In the genomic region with DNA sequence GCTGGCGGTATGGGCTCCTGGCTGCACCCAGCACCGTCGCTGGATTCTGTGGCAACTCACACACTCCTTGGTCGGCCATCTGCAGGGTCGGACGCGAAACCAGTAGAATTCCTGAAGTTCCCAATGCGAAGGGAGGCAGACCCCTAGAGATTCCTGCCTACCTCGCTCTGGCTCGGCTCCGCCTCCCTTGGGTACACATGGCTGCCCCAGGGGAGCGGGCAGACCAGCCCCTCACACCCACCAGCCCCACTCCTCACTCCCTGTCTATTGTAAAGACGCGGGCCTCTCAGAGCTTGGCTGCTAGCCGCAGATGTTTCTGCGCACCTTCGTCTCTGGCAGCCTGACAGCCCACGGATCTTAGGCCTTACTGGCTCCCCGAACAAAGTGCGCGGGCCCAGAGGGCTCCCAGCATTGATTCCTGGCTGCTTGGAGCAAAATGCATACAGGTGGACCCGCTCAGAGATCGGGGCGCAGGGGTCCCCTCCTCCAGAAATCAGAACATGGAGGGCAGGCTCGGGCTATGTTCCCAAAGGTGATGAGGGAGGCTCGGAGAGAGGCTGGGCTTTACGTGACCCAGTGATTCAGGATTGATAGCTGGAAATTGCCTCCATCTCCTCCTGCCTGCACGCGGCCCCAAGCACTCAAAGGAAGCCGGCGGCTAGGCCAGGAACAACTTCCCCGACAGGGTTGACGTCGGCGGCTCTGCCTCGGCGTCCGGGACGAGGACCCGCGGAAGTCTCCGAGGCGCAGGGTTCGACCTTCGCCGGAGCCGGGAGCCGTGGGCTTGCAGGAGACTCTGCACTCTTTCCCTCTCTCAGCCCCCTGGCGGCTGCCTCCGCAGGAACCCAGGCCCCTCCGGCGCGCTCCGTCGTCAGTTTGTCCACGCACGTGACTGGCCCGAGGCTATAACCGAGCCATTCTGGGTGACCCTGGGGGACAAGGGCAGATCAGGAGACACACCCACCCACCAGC, we compare ENCODE assay signal across 8 mouse cellular contexts. TPM values are rescaled to one million over a fixed set of nuclear protein-coding genes. Genes with fewer than 3 reads are reported as not detected.
A peak's percentile ranks its signal among the peaks of the same experiment; 100 is the strongest.
DNase-seq lines count a peak whose midpoint lies in the region; ATAC-seq and TF ChIP-seq lines count a peak whose summit lies in the region.

No protein-coding gene starts in this region.

- WGBS in kidney, postnatal 0 days = 4% methylated on average over 59 of the region's 59 CpGs
- WGBS in embryonic facial prominence, embryonic 13.5 days = 2% methylated on average over 59 of the region's 59 CpGs
- WGBS in intestine, embryonic 14.5 days = 2% methylated on average over 59 of the region's 59 CpGs
- under 1% methylated on average over 59 of the region's 59 CpGs for WGBS in neural tube, embryonic 12.5 days

- no peaks in the 10 kb centered on the region for H3K36me3 ChIP-seq in kidney, postnatal 0 days (ENCODE audit: insufficient read depth, low read length)
- no peaks in the 10 kb centered on the region for H3K36me3 ChIP-seq in embryonic facial prominence, embryonic 13.5 days
- no peaks in the 10 kb centered on the region for H3K36me3 ChIP-seq in intestine, embryonic 14.5 days (ENCODE audit: control insufficient read depth, insufficient read depth, low read length)
- H3K36me3 ChIP-seq in neural tube, embryonic 12.5 days = no peaks in the 10 kb centered on the region

- DNase-seq in kidney, postnatal 0 days (ENCODE audit: low spot score) = peak; percentile 61
- no peak for DNase-seq in kidney, adult 18-20 months
- peak; percentile 82 for DNase-seq in intestine, embryonic 14.5 days (ENCODE audit: low spot score)
- no peak for DNase-seq in frontal cortex, postnatal 25 days (ENCODE audit: low spot score in 2 of 2)
- DNase-seq in spleen, adult 18-20 months = no peak

- peak; percentile 15; the same call in 1 of the 2 replicates for ATAC-seq in kidney, postnatal 0 days (replicated peaks; ENCODE audit: low FRiP score, low read depth)
- no peak for ATAC-seq in embryonic facial prominence, embryonic 13.5 days (ENCODE audit: insufficient number of reproducible peaks, insufficient read depth, low FRiP score, low TSS enrichment, low read depth)
- peak; percentile 37; the same call in 1 of the 2 replicates for ATAC-seq in intestine, embryonic 14.5 days (replicated peaks; ENCODE audit: low FRiP score, low TSS enrichment, low read depth)
- 0 out of 2 replicates have a peak, but pooled peaks have one; percentile 17 for ATAC-seq in neural tube, embryonic 12.5 days (ENCODE audit: low FRiP score, low read depth)
- no peak for ATAC-seq in activated CD4-positive, CD25-positive, alpha-beta regulatory T cell, adult 4 months

- H3K4me2 ChIP-seq in kidney, postnatal 0 days (ENCODE audit: low read length) = peak overlapping the region; percentile 44
- H3K4me2 ChIP-seq in embryonic facial prominence, embryonic 13.5 days = peak overlapping the region; percentile 60
- peak overlapping the region; percentile 48 for H3K4me2 ChIP-seq in intestine, embryonic 14.5 days (ENCODE audit: low read length)
- H3K4me2 ChIP-seq in neural tube, embryonic 12.5 days (replicated peaks) = peak overlapping the region; percentile 45

- H3K9me3 ChIP-seq in kidney, postnatal 0 days (replicated peaks; ENCODE audit: low read length) = no peaks in the 10 kb centered on the region
- no peaks in the 10 kb centered on the region for H3K9me3 ChIP-seq in embryonic facial prominence, embryonic 13.5 days
- H3K9me3 ChIP-seq in intestine, embryonic 14.5 days (ENCODE audit: control insufficient read depth, low read length) = no peaks in the 10 kb centered on the region
- H3K9me3 ChIP-seq in neural tube, embryonic 12.5 days = no peaks in the 10 kb centered on the region

- peaks cover 19% of the 10 kb centered on the region for H3K4me1 ChIP-seq in kidney, postnatal 0 days (replicated peaks; ENCODE audit: insufficient read depth, low read length)
- peaks cover 43% of the 10 kb centered on the region for H3K4me1 ChIP-seq in embryonic facial prominence, embryonic 13.5 days
- H3K4me1 ChIP-seq in intestine, embryonic 14.5 days (replicated peaks; ENCODE audit: control insufficient read depth, insufficient read depth, low read length) = peaks cover 28% of the 10 kb centered on the region
- peaks cover 22% of the 10 kb centered on the region for H3K4me1 ChIP-seq in neural tube, embryonic 12.5 days

- peaks cover 67% of the 10 kb centered on the region for H3K27me3 ChIP-seq in kidney, postnatal 0 days (ENCODE audit: insufficient read depth, low read length)
- H3K27me3 ChIP-seq in embryonic facial prominence, embryonic 13.5 days = peaks cover 84% of the 10 kb centered on the region
- peaks cover 77% of the 10 kb centered on the region for H3K27me3 ChIP-seq in intestine, embryonic 14.5 days (replicated peaks; ENCODE audit: control insufficient read depth, insufficient read depth, low read length)
- peaks cover 86% of the 10 kb centered on the region for H3K27me3 ChIP-seq in neural tube, embryonic 12.5 days (replicated peaks)

- peak; percentile 58 for TF ChIP-seq CTCF in kidney, postnatal 0 days (IDR thresholded peaks at IDR 0.05; ENCODE audit: low read depth)

- H3K27ac ChIP-seq in kidney, postnatal 0 days = no peak overlapping the region
- no peak overlapping the region for H3K27ac ChIP-seq in embryonic facial prominence, embryonic 13.5 days
- no peak overlapping the region for H3K27ac ChIP-seq in intestine, embryonic 14.5 days (ENCODE audit: low read depth)
- no peak overlapping the region for H3K27ac ChIP-seq in neural tube, embryonic 12.5 days

- peak overlapping the region; percentile 10; the same call in 1 of the 2 replicates for H3K4me3 ChIP-seq in kidney, postnatal 0 days (replicated peaks; ENCODE audit: low read depth, low read length)
- H3K4me3 ChIP-seq in embryonic facial prominence, embryonic 13.5 days = peak overlapping the region; percentile 30
- H3K4me3 ChIP-seq in intestine, embryonic 14.5 days (ENCODE audit: low read depth, low read length) = peak overlapping the region; percentile 21
- H3K4me3 ChIP-seq in neural tube, embryonic 12.5 days = 0 out of 2 replicates have a peak overlapping the region, but pooled peaks have one; percentile 11

- H3K9ac ChIP-seq in kidney, postnatal 0 days (ENCODE audit: low read depth, low read length) = peak overlapping the region; percentile 9; the same call in 1 of the 2 replicates
- peak overlapping the region; percentile 57 for H3K9ac ChIP-seq in embryonic facial prominence, embryonic 13.5 days
- H3K9ac ChIP-seq in intestine, embryonic 14.5 days (ENCODE audit: low read length) = no peak overlapping the region
- H3K9ac ChIP-seq in neural tube, embryonic 12.5 days = no peak overlapping the region

RNA-seq across cellular contexts. Expression of a gene that starts 0.9 kb away (rescaled TPM):
- polyA plus RNA-seq in kidney, postnatal 0 days (2015; fragmentation: Nextera tagmentation; extraction: Ambion mirVana) = 0.23 and 0.32 TPM in 2 replicates
- 7.9 and 8.3 TPM in 2 replicates for polyA plus RNA-seq in embryonic facial prominence, embryonic 13.5 days (2015; fragmentation: Nextera tagmentation; extraction: Ambion mirVana)
- 0.14 and 0.22 TPM in 2 replicates for polyA plus RNA-seq in intestine, embryonic 14.5 days (2014; fragmentation: Nextera tagmentation; extraction: Ambion mirVana)
- 5.5 and 7.2 TPM in 2 replicates for polyA plus RNA-seq in neural tube, embryonic 12.5 days (2016; fragmentation: Nextera tagmentation; extraction: Ambion mirVana)
- polyA plus RNA-seq in activated CD4-positive, CD25-positive, alpha-beta regulatory T cell, adult 4 months (2017; shearing (Covaris generic)) = not detected

RNA-seq across cellular contexts. Expression of a gene that starts 30.9 kb away (rescaled TPM):
- 0.57 and 0.92 TPM in 2 replicates for polyA plus RNA-seq in kidney, postnatal 0 days (2015; fragmentation: Nextera tagmentation; extraction: Ambion mirVana)
- 2.2 and 3.2 TPM in 2 replicates for polyA plus RNA-seq in embryonic facial prominence, embryonic 13.5 days (2015; fragmentation: Nextera tagmentation; extraction: Ambion mirVana)
- polyA plus RNA-seq in intestine, embryonic 14.5 days (2014; fragmentation: Nextera tagmentation; extraction: Ambion mirVana) = 1.9 and 2.0 TPM in 2 replicates
- polyA plus RNA-seq in neural tube, embryonic 12.5 days (2016; fragmentation: Nextera tagmentation; extraction: Ambion mirVana) = 12.0 and 12.7 TPM in 2 replicates
- not detected for polyA plus RNA-seq in activated CD4-positive, CD25-positive, alpha-beta regulatory T cell, adult 4 months (2017; shearing (Covaris generic))

RNA-seq across cellular contexts. Expression of a gene that starts 34.9 kb away (rescaled TPM):
- 1.3 and 2.0 TPM in 2 replicates for polyA plus RNA-seq in kidney, postnatal 0 days (2015; fragmentation: Nextera tagmentation; extraction: Ambion mirVana)
- polyA plus RNA-seq in embryonic facial prominence, embryonic 13.5 days (2015; fragmentation: Nextera tagmentation; extraction: Ambion mirVana) = 4.5 and 7.4 TPM in 2 replicates
- polyA plus RNA-seq in intestine, embryonic 14.5 days (2014; fragmentation: Nextera tagmentation; extraction: Ambion mirVana) = 2.0 and 2.2 TPM in 2 replicates
- polyA plus RNA-seq in neural tube, embryonic 12.5 days (2016; fragmentation: Nextera tagmentation; extraction: Ambion mirVana) = 11.8 and 12.1 TPM in 2 replicates
- not detected for polyA plus RNA-seq in activated CD4-positive, CD25-positive, alpha-beta regulatory T cell, adult 4 months (2017; shearing (Covaris generic))

RNA-seq across cellular contexts. Expression of a gene that starts 38.4 kb away (rescaled TPM):
- 10.4 and 12.0 TPM in 2 replicates for polyA plus RNA-seq in kidney, postnatal 0 days (2015; fragmentation: Nextera tagmentation; extraction: Ambion mirVana)
- 39.7 and 45.9 TPM in 2 replicates for polyA plus RNA-seq in embryonic facial prominence, embryonic 13.5 days (2015; fragmentation: Nextera tagmentation; extraction: Ambion mirVana)
- 29.3 and 29.9 TPM in 2 replicates for polyA plus RNA-seq in intestine, embryonic 14.5 days (2014; fragmentation: Nextera tagmentation; extraction: Ambion mirVana)
- polyA plus RNA-seq in neural tube, embryonic 12.5 days (2016; fragmentation: Nextera tagmentation; extraction: Ambion mirVana) = 117 and 125 TPM in 2 replicates
- polyA plus RNA-seq in activated CD4-positive, CD25-positive, alpha-beta regulatory T cell, adult 4 months (2017; shearing (Covaris generic)) = under 1 TPM; 0.28 to 0.51 TPM

Comparison
In these comparisons a context has a peak if more than half of its experiments do, and no peak if none do; other contexts are left out.
1. DNase-seq: peak in kidney, postnatal 0 days (single experiment) and intestine, embryonic 14.5 days (single experiment); none in kidney, adult 18-20 months (single experiment), frontal cortex, postnatal 25 days (0 of 2) and spleen, adult 18-20 months (0 of 2).
2. ATAC-seq: peak in kidney, postnatal 0 days (single experiment), intestine, embryonic 14.5 days (single experiment) and neural tube, embryonic 12.5 days (single experiment); none in embryonic facial prominence, embryonic 13.5 days (single experiment) and activated CD4-positive, CD25-positive, alpha-beta regulatory T cell, adult 4 months (single experiment).
3. H3K9ac ChIP-seq: peak in kidney, postnatal 0 days (single experiment) and embryonic facial prominence, embryonic 13.5 days (single experiment); none in intestine, embryonic 14.5 days (single experiment) and neural tube, embryonic 12.5 days (single experiment).
4. Peak in every context shown above with its lines, with median percentiles within 50 percentile points of each other: H3K4me2 ChIP-seq and H3K4me3 ChIP-seq.